Mouse (Mus musculus): ENCODE measurements around the gene Sstr4.

Sstr4 gene

GRCm38 (mm10) chr2:148395131-148396051 is at the start of gene Sstr4:
Gene Sstr4, plus strand, starts transcription at chr2:148395344.
- peak; percentile 59 for DNase-seq

- DNase-seq: no peak
Observed at GRCm38 (mm10) chr2:148345373-148345772, 49.8 kb upstream of the Sstr4 start.

GRCm38 (mm10) chr2:148346976-148347375 is 48.2 kb upstream of the Sstr4 start:
- no peak for DNase-seq

GRCm38 (mm10) chr2:148349509-148350307 is 45.4 kb upstream of the Sstr4 start:
- DNase-seq: no peak

GRCm38 (mm10) chr2:148350460-148350859 is 44.7 kb upstream of the Sstr4 start:
- no peak for DNase-seq

GRCm38 (mm10) chr2:148352655-148353054 is 42.5 kb upstream of the Sstr4 start:
- no peak for DNase-seq

- no peak for DNase-seq
Observed at GRCm38 (mm10) chr2:148357145-148357544, 38.0 kb upstream of the Sstr4 start.

GRCm38 (mm10) chr2:148364536-148364935 is 30.6 kb upstream of the Sstr4 start:
- DNase-seq: no peak

GRCm38 (mm10) chr2:148365227-148365626 is 29.9 kb upstream of the Sstr4 start:
- DNase-seq: peak; percentile 46

GRCm38 (mm10) chr2:148371743-148372630 is 23.2 kb upstream of the Sstr4 start:
- DNase-seq: no peak

GRCm38 (mm10) chr2:148373602-148374071 is 21.5 kb upstream of the Sstr4 start:
- DNase-seq: no peak

- DNase-seq: peak; percentile 44
Observed at GRCm38 (mm10) chr2:148375326-148376150, 19.6 kb upstream of the Sstr4 start.

GRCm38 (mm10) chr2:148378817-148379342 is 16.3 kb upstream of the Sstr4 start:
- DNase-seq: no peak

- no peak for DNase-seq
Observed at GRCm38 (mm10) chr2:148379899-148380413, 15.2 kb upstream of the Sstr4 start.

- DNase-seq: no peak
Observed at GRCm38 (mm10) chr2:148381076-148381475, 14.1 kb upstream of the Sstr4 start.

- DNase-seq: no peak
Observed at GRCm38 (mm10) chr2:148386476-148386875, 8.7 kb upstream of the Sstr4 start.

- no peak for DNase-seq
Observed at GRCm38 (mm10) chr2:148386927-148387326, 8.2 kb upstream of the Sstr4 start.

GRCm38 (mm10) chr2:148387652-148388581 is 7.2 kb upstream of the Sstr4 start:
- DNase-seq: no peak

GRCm38 (mm10) chr2:148393149-148393548 is 2.0 kb upstream of the Sstr4 start:
- DNase-seq: no peak

GRCm38 (mm10) chr2:148393846-148394245 is 1.3 kb upstream of the Sstr4 start:
- DNase-seq: no peak

Measured in retina, postnatal 1 day (tissue).